Mouse (Mus musculus) spleen, adult 2 months (tissue): ENCODE results near the gene Atp5s.

Experiments
- CTCF ChIP-seq: fragments of 200-500 bp; IDR thresholded peaks from 2 replicates; pipeline ENCODE4 v1.5.1; 2011; ENCODE audit warnings: mild to moderate bottlenecking, inconsistent platforms; ENCODE audit not compliant: insufficient read depth, insufficient read length, insufficient replicate concordance; ENCODE audit errors: extremely low read depth
- POLR2A ChIP-seq: fragments of 200-500 bp; IDR thresholded peaks from 2 replicates; pipeline ENCODE4 v1.6.1; 2011; ENCODE audit warnings: low read depth, low read length, inconsistent platforms

DNA sequence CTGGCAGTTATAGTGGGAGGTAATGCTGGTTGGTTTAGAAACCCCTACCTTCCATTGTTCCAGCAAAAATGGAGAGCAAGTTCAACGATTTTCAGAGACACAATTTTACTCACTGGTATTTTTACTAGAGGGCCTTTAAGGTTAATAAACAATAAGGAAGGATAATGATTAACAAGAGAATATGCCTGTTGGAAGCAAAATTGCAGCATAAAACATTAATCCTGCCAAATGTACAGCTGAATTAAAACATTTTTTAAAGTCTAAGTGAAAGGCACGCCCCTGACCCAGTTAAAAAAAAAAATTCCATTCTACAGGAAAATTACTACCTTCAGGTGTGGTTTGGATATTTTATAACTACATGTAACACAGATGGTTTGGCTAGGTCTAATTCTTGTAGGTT is 53.2 kb downstream of the Atp5s start:
- TF ChIP-seq POLR2A (no peak), CTCF (no peak)
